Mouse (Mus musculus) cerebellum, adult 2 months (tissue): ENCODE data around the gene Fbxw8.

Source experiments
- CTCF ChIP-seq: fragments of 200-500 bp; IDR thresholded peaks from 2 replicates; pipeline ENCODE4 v1.5.1; 2011; ENCODE audit warnings: low read depth, mild to moderate bottlenecking, control low read depth, low read length, moderate library complexity, borderline replicate concordance; ENCODE audit not compliant: insufficient read depth
- POLR2A ChIP-seq: fragments of 200-500 bp; IDR thresholded peaks from 2 replicates; pipeline ENCODE4 v1.6.1; 2011; ENCODE audit warnings: low read length, control low read depth, borderline replicate concordance; ENCODE audit not compliant: insufficient read depth

- TF ChIP-seq CTCF (no peak), POLR2A (0 out of 2 replicates have a peak, but pooled peaks have one; percentile 10)
Observed at GRCm38 (mm10) chr5:118029035-118029408, 126.2 kb downstream of the Fbxw8 start.
